Mouse (Mus musculus) ZHBTc4 (cell line): ENCODE measurements around the gene Tns4.
A peak's percentile ranks its signal among the peaks of the same experiment; 100 is the strongest.

Experiments
- DNase-seq: peaks from one replicate; pipeline ENCODE4 v3.0.0-alpha.2; 2011; ENCODE audit warnings: low read depth, low spot score

Gene Tns4

DNA sequence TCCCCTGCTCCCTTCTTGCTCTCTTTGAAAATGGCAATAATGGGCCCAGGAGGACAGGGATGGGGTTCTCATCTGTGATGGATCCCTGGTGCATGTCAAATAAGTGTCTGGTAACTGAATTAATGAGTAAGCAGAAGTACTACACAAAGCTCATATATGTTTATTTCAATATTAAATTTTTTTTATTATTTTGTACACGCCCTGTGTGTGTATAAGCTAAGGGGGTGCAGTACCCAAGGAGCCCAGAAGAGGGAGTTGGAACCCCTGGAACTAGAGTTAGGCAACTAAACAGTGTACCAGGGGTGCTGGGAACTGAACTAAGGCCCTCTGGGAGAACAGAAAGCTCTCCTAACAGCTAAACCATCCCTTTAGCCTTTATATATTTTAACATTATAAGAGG lies 29.3 kb upstream of the Tns4 start:
- no peak for DNase-seq

DNA sequence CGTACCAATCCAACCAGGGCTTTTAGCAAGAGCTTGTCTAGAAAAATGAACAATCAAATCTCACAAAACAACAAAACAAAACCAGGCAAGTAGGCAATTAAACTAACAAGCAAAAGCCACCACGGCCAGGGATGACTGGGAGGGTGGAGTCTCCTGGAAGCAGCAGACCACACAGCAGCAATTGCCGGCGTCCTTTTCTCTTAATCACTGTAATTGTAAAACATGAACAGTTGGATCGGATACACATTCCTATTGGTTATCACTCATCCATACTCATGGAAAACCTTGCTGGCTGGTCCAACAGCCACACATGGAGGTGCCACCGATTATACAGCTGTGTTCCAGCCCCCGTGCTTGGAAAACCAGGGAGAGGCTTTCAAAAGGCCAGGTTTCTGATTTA lies 28.8 kb upstream of the Tns4 start:
- peak; percentile 53 for DNase-seq

- no peak for DNase-seq
Measured at GRCm38 (mm10) chr11:99115940-99116339, 26.8 kb upstream of the Tns4 start.

- no peak for DNase-seq
Measured at GRCm38 (mm10) chr11:99113111-99113510, 24.0 kb upstream of the Tns4 start.

DNA sequence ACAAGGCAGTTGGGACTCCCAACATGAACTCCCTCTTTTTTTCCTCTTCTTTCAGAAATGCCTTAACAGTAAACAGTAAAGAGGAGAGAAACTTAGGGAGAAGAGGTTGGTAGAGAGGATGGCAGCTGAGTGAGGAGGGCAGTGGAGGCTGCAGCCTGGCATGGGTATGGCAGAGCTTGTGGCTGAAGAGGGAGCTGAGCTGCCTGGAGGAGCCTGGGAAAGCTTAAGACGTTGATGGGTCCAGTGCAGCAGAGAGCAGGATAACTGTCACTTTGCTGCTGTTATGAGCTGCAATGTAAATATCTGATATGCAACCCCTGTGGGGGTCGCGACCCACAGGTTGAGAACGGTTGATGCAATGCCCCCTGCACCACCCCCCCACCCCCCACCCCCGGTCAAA lies 23.6 kb upstream of the Tns4 start:
- no peak for DNase-seq

- no peak for DNase-seq
Measured at GRCm38 (mm10) chr11:99111631-99112030, 22.5 kb upstream of the Tns4 start.

DNA sequence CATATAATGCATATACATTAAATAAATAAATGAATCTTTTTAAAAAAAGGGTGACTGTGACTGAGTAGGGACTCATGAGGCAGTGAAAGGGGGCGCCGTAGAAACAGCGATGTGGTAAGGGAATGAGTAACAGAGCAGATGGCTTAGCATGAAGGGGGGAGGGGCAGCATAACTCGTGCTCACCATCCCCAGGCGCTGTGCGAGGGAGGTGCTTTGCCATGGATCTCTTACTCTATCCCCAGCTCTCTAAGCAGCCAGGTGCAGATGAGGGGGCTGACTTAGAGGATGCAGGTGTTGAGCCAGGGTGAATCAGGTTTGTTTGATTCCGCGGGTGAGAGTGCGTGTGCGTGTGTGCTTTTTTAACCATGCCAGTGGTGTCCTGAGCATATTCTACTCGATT lies 22.0 kb upstream of the Tns4 start:
- DNase-seq = no peak

GRCm38 (mm10) chr11:99110370-99111110 lies 21.4 kb upstream of the Tns4 start:
- DNase-seq = peak; percentile 81

GRCm38 (mm10) chr11:99108296-99108695 lies 19.2 kb upstream of the Tns4 start:
- no peak for DNase-seq

DNA sequence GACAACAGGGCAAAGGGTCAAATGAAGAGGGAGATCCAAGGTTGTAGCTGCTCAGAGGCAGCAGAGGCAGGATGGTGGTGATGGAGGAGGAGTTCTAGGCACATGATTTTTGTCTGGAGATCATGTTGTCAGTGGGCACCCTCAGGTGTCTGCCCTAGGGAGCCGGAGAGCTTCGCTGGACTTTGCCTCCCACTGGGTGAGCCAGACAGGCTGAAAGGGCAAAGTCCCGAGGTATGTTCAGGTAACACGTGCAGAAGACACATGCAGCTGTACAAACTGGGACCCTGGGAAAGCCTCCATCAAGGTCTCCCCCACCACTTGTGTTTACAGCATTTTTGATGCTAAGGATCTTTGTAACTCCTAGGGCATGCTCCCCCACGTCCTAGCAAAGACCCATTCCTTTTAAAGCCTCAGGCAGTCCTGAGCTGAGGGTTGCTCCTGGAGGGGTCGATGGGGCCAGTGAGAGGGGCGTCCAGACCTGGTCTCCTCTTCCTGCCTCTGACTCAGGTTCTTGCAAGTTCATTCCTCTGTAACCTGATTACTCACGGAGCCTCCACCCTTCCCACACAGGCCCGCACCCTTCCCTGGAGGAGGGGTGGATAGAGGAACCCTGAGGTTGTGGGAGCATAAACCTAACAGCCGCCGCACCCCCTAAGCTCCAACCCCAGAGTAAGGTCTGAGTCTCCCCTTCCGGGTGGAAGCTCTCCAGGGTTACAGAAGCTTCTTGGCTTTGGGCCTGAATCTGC lies 17.0 kb upstream of the Tns4 start:
- no peak for DNase-seq

DNA sequence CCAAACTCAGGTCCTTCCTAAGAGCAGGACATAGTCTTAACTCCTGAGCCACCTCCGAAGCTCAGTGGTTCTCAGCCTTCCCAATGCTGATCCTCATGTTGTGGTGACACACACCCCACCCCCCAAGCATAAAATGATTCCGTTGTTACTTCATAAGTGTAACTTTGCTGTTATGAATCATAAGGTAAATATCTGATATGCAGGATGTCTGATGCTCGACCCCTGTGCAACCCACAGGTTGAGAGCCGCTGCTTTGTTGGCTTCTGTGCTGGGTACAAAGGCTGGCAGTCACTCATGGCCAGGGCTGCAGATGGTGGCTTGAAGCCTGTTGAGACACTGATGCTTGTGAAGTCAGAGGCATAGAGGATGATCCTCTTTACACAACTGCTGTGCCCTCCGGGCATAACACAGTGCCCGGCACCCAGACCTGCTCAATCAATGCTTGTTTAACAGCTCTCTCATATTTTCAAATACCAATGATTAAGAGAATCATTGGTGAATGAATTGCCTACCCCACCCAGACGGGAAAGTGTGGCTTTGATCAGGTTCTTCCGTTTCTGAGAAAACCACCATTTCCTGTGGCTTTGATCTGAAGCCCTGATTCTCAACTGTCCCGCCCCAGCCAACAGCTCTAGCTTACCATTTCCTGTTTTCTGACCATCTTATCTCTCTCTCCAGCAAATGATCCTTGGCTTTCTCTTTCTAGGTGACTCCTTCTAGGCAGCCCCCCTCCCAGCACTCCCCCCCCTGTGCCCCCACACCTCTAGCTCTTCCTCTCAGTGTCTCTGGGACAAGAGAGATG lies 15.7 kb upstream of the Tns4 start:
- DNase-seq = peak; percentile 82

GRCm38 (mm10) chr11:99102575-99103270 lies 13.6 kb upstream of the Tns4 start:
- DNase-seq = no peak

DNA sequence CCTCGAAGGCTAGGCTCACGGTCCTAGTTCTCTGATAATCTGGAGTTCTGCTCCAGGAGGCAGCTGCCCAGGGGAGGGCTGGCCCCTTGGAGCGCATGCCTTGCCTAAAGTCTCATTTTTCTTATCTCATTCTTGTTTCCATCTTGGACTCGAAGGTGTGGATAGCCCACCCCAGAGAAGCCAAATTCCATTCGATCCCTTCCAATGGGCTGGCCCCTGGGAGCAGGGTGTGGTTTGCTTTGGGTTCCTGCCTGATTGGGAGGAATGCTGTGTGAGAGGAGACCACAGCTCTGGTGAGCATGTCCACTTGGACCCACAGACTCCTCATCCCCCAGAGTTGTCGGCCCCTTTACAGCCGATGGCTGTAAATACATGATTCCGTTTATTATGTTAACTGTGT lies 12.6 kb upstream of the Tns4 start:
- DNase-seq = peak; percentile 52

DNA sequence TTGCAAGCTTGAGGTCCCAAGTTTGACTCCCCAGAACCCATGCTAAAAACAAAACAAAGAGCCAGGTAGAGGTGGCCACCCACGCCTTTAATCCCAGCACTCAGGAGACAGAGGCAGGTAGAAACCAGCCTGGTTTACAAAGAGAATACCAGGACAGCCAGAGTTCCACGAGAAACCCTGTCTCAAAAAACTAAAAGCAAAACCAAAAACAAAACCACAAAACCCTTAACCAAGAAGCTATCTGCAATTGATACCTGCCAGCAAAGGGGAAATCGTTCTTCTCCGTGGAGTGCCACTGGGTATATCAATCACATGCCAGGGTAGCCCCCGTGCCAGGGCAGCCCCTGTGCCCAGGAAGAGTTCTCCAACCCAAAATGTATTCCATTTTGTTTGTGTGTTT lies 11.1 kb upstream of the Tns4 start:
- no peak for DNase-seq

- DNase-seq = no peak
Measured at GRCm38 (mm10) chr11:99099516-99099915, 10.4 kb upstream of the Tns4 start.

DNA sequence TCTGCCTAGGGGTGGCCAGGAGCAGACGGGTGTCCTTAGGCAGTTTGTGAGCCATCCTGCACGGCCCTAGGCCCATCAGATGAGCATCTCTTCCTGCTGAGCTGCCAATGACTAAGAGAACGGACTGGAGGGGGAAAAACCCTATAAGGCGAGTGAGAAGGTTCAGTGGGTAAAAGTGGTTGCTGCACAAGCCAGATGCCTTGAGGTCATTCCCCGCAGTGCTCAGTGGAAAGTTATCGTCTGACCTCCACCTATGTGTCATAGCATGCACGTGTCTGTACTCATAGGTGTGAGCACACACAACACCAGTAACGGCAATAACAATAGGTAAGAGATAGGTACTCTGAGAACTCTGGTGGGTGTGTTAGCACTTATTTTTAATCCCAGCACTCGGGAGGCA lies 9.8 kb upstream of the Tns4 start:
- no peak for DNase-seq

GRCm38 (mm10) chr11:99096996-99097774 lies 8.1 kb upstream of the Tns4 start:
- no peak for DNase-seq

- DNase-seq = no peak
Measured at GRCm38 (mm10) chr11:99096417-99096816, 7.3 kb upstream of the Tns4 start.

DNA sequence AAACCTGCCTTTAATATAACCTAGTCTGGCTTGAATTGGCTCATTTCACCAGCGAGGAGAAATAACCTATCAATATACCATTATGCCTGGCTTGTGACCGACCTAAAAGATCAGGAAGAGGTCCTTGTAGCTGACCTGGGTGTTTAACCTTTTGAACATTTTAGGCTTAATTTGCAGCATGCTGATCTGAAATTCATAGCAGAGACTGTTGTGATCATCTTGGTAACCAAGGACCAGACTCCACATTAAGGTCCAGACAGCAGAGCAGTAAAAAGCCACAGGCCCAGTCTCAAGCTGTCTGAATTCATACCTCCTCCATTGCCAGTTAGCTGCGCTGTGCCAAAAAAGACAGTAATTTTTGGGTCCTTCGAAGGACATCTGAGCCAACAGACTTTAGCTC lies 6.7 kb upstream of the Tns4 start:
- no peak for DNase-seq

- DNase-seq = peak; percentile 69
Measured at GRCm38 (mm10) chr11:99094911-99095676, 6.0 kb upstream of the Tns4 start.
